Mouse (Mus musculus) G1E (cell line): Measurements from ENCODE around the gene Hebp1. TPM values are rescaled to one million over a fixed set of nuclear protein-coding genes. Genes with fewer than 3 reads are reported as not detected.

Experiments
- ATAC-seq: 2 replicates; pipeline ENCODE4 v1.8.0; 2016; ENCODE audit warnings: mild to moderate bottlenecking; ENCODE audit not compliant: insufficient number of reproducible peaks, poor library complexity, low FRiP score, severe bottlenecking; ENCODE audit errors: extremely low read depth
- DNase-seq: peaks from one replicate; pipeline ENCODE4 v3.0.0; 2012; ENCODE audit warnings: low spot score
- H3K27me3 ChIP-seq: 2 replicates; pipeline ENCODE4 v1.6.1; 2012; ENCODE audit warnings: mild to moderate bottlenecking, low read length, inconsistent platforms; ENCODE audit not compliant: insufficient read depth
- H3K36me3 ChIP-seq: replicated peaks from 2 replicates; pipeline ENCODE3; 2012; ENCODE audit warnings: mild to moderate bottlenecking, inconsistent platforms
- H3K4me1 ChIP-seq: 2 replicates; pipeline ENCODE4 v1.6.1; 2012; ENCODE audit warnings: low read depth, low read length, inconsistent platforms, mixed read lengths; ENCODE audit not compliant: insufficient read depth
- H3K4me3 ChIP-seq: 2 replicates; pipeline ENCODE4 v1.5.1; 2012; ENCODE audit warnings: low read depth, mild to moderate bottlenecking, inconsistent platforms, low read length, moderate library complexity, mixed read lengths
- H3K9me3 ChIP-seq: replicated peaks from 2 replicates; pipeline ENCODE4 v1.6.1; 2012; ENCODE audit warnings: inconsistent platforms
- CTCF ChIP-seq: IDR thresholded peaks from 2 replicates; pipeline ENCODE4 v1.5.1; 2012; ENCODE audit warnings: low read depth, low read length, inconsistent platforms, mixed read lengths
- GATA1 ChIP-seq: IDR thresholded peaks from 2 replicates; pipeline ENCODE4 v1.6.1; 2012; ENCODE audit warnings: borderline replicate concordance, low read length, inconsistent platforms, mixed read lengths
- GATA2 ChIP-seq: IDR thresholded peaks from 2 replicates; pipeline ENCODE4 v1.6.1; 2012; ENCODE audit warnings: low read depth, low read length, inconsistent platforms, borderline replicate concordance
- POLR2AphosphoS5 ChIP-seq: IDR thresholded peaks from 2 replicates; pipeline ENCODE4 v1.6.1; 2012; ENCODE audit warnings: low read depth, low read length, inconsistent platforms; ENCODE audit not compliant: insufficient replicate concordance
- TAL1 ChIP-seq: conservative IDR thresholded peaks from 2 replicates; pipeline ENCODE4 v1.6.1; 2012; ENCODE audit warnings: low read depth, low read length, inconsistent platforms, mixed read lengths
- polyA plus RNA-seq: library from polyadenylated mRNA; stranded (reverse); fragments of >175 nt; gene quantifications from 2 replicates; pipeline ENCODE4 v1.2.3, GENCODE M21; 2012
- total RNA-seq, 2 experiments: library from RNA; stranded (forward) in 1 of 2; stranded (reverse) in 1 of 2; fragments of 200-1000 nt in 1 of 2; fragments of >200 nt in 1 of 2; fragmentation: Nextera tagmentation in 1 of 2; gene quantifications; 2 replicates each; pipeline ENCODE4 v1.2.3; 2014 to 2017

The Hebp1 gene
- total and polyA plus RNA-seq, 3 experiments: 5.6 to 45.4 (median 21.4) TPM

GRCm38 (mm10) chr6:135156597-135156996 lies 41.2 kb downstream of the Hebp1 start:
- H3K4me1 ChIP-seq: no peaks in the 10 kb centered on the region
- no peaks in the 10 kb centered on the region for H3K27me3 ChIP-seq
- DNase-seq: no peak
- peaks cover 10% of the 10 kb centered on the region for H3K9me3 ChIP-seq
- no peak overlapping the region for H3K4me3 ChIP-seq
- ATAC-seq: no peak
- TF ChIP-seq CTCF (no peak), GATA1 (no peak), TAL1 (no peak), GATA2 (no peak), POLR2AphosphoS5 (no peak)
- peaks cover 32% of the 10 kb centered on the region for H3K36me3 ChIP-seq

- no peak for TF ChIP-seq GATA2
- TF ChIP-seq CTCF: no peak
- no peak for TF ChIP-seq POLR2AphosphoS5
- TF ChIP-seq TAL1: no peak
- no peak for TF ChIP-seq GATA1
- no peaks in the 10 kb centered on the region for H3K27me3 ChIP-seq
- H3K9me3 ChIP-seq: peaks cover 20% of the 10 kb centered on the region
- no peaks in the 10 kb centered on the region for H3K4me1 ChIP-seq
- H3K36me3 ChIP-seq: peaks cover 55% of the 10 kb centered on the region
- DNase-seq (no peak), ATAC-seq (no peak)
- no peak overlapping the region for H3K4me3 ChIP-seq
Measured at GRCm38 (mm10) chr6:135153719-135154118, 44.1 kb downstream of the Hebp1 start.

GRCm38 (mm10) chr6:135150311-135150710 lies 47.5 kb downstream of the Hebp1 start:
- DNase-seq (no peak), ATAC-seq (0 out of 2 replicates have a peak, but pooled peaks have one; percentile 30)
- Histone ChIP-seq H3K36me3 (peaks cover 72% of the 10 kb centered on the region), H3K4me3 (no peak overlapping the region), H3K27me3 (no peaks in the 10 kb centered on the region), H3K9me3 (peaks cover 15% of the 10 kb centered on the region), H3K4me1 (no peaks in the 10 kb centered on the region)
- TF ChIP-seq GATA2 (no peak), POLR2AphosphoS5 (no peak), TAL1 (no peak), CTCF (0 out of 2 replicates have a peak, but pooled peaks have one; percentile 5)

- H3K4me3 ChIP-seq: no peak overlapping the region
- H3K9me3 ChIP-seq: peaks cover 18% of the 10 kb centered on the region
- peaks cover 75% of the 10 kb centered on the region for H3K36me3 ChIP-seq
- no peaks in the 10 kb centered on the region for H3K4me1 ChIP-seq
- no peaks in the 10 kb centered on the region for H3K27me3 ChIP-seq
- TF ChIP-seq GATA1: no peak
- no peak for TF ChIP-seq CTCF
- no peak for TF ChIP-seq POLR2AphosphoS5
- no peak for TF ChIP-seq TAL1
- no peak for TF ChIP-seq GATA2
- ATAC-seq (no peak), DNase-seq (no peak)
Measured at GRCm38 (mm10) chr6:135149722-135150121, 48.1 kb downstream of the Hebp1 start.

GRCm38 (mm10) chr6:135149175-135149574 lies 48.6 kb downstream of the Hebp1 start:
- TF ChIP-seq GATA2 (no peak), POLR2AphosphoS5 (no peak), GATA1 (no peak), CTCF (no peak)
- peaks cover 19% of the 10 kb centered on the region for H3K9me3 ChIP-seq
- peaks cover 71% of the 10 kb centered on the region for H3K36me3 ChIP-seq
- H3K4me1 ChIP-seq: no peaks in the 10 kb centered on the region
- no peak for ATAC-seq
- no peaks in the 10 kb centered on the region for H3K27me3 ChIP-seq
- no peak overlapping the region for H3K4me3 ChIP-seq
- DNase-seq: no peak

- peaks cover 72% of the 10 kb centered on the region for H3K36me3 ChIP-seq
- no peak for TF ChIP-seq POLR2AphosphoS5
- TF ChIP-seq CTCF: peak; percentile 26; the same call in 1 of the 2 replicates
- no peak for TF ChIP-seq GATA2
- TF ChIP-seq TAL1: no peak
- no peak for DNase-seq
Measured at GRCm38 (mm10) chr6:135148506-135148905, 49.3 kb downstream of the Hebp1 start.

GRCm38 (mm10) chr6:135145976-135146375 lies 51.8 kb downstream of the Hebp1 start:
- ATAC-seq (no peak), DNase-seq (no peak)
- Histone ChIP-seq H3K4me3 (no peak overlapping the region), H3K27me3 (no peaks in the 10 kb centered on the region), H3K4me1 (no peaks in the 10 kb centered on the region), H3K9me3 (peaks cover 18% of the 10 kb centered on the region), H3K36me3 (peaks cover 72% of the 10 kb centered on the region)
- TF ChIP-seq GATA2 (no peak), CTCF (no peak), POLR2AphosphoS5 (no peak), TAL1 (no peak), GATA1 (no peak)

More at GRCm38 (mm10) chr6:135148506-135148905, 49.3 kb downstream of the Hebp1 start:
- ATAC-seq: 0 out of 2 replicates have a peak, but pooled peaks have one; percentile 32
- H3K4me1 ChIP-seq: no peaks in the 10 kb centered on the region
- peaks cover 19% of the 10 kb centered on the region for H3K9me3 ChIP-seq
- H3K27me3 ChIP-seq: no peaks in the 10 kb centered on the region
- no peak overlapping the region for H3K4me3 ChIP-seq
